Mouse (Mus musculus): ENCODE measurements around the gene Cybrd1.

Cybrd1 gene

GRCm38 (mm10) chr2:71117797-71118708, at the start of gene Cybrd1:
Gene Cybrd1, plus strand, starts transcription at chr2:71117923.
- 6% methylated on average over 60 of the region's 60 CpGs for WGBS

GRCm38 (mm10) chr2:71071601-71072000, 46.1 kb upstream of the Cybrd1 start:
- 97% methylated on average over 4 of the region's 4 CpGs for WGBS

GRCm38 (mm10) chr2:71073330-71073729, 44.4 kb upstream of the Cybrd1 start:
- WGBS: 82% methylated on average over 3 of the region's 3 CpGs

DNA sequence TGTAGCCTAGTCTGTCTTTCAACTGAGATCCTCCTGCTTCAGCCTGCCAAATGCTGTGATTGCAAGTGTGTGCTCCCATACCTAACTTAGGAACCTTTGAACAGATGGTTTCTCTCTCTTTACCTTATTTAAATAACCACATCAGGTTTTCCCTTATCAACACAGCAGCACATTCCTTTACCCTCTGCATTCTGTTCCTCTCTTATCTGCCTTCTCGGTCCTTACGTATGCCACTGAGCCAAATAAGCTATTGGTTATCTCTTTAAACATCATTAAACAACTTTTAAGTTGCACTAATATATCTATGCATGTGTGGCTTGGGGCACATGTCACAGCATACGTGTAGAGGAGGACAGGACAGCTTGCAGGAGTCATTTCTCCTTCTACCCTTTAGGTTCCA, 43.9 kb upstream of the Cybrd1 start:
- 96% methylated on average over 3 of the region's 3 CpGs for WGBS

- WGBS: 68% methylated on average over 7 of the region's 7 CpGs
Measured at GRCm38 (mm10) chr2:71082416-71082815, 35.3 kb upstream of the Cybrd1 start.

- WGBS: 95% methylated on average over 6 of the region's 6 CpGs
Measured at GRCm38 (mm10) chr2:71083454-71084193, 34.1 kb upstream of the Cybrd1 start.

- 77% methylated on average over 3 of the region's 3 CpGs for WGBS
Measured at GRCm38 (mm10) chr2:71089766-71090165, 28.0 kb upstream of the Cybrd1 start.

DNA sequence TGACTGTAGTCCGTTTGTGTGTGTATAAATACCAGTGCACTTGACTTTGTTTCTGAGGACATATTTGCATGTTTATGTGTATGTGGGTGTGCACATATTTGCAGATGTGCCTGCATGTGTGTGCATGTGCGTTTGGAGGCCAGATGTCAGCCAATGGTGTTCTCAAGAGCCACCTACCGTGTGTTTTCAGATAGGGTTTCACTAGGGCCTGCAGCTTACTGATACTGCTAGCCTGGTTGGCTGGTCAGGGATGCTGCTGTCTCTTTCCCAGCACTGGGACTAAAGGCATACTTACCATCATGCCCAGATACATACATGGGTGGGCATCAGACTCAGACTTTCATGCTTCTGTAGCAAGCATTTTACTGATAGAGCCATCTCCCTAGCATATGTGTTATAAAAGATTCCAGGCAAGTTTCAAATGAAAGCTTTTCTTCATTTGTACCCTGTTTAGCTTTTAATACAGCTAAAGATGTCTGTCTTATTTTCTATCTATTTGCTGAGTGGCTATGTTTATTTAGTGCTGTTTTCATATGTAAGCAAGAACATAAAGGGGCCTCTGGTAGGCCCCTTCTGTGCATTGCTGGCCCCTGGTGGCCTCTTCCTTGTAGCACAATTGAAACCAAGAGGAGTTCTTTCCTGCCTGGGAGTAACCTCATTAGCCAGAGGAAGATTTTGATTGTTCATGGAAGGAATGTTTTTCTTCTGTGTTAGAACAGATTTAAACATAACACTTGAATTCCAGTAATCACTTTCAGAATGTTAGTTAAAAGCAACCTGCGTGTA, 26.9 kb upstream of the Cybrd1 start:
- 85% methylated on average over 4 of the region's 4 CpGs for whole genome bisulfite sequencing

DNA sequence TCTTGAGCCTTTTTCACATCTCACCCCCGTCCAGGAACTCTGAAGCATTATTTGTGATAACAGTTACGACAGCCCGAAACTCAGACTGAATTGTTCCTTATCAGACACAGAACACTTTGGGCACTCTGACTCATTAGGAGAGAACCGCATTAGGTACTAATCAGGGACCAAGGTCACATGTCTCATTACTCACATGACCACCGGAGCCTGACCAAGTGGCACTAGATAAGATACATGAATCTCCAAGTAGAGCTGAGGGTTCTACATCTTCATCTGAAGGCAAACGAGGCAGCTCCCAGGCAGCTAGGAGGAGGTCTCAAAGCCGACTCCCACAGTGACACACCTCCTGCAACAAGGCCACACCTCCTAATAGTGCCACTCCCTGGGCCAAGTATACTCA, 21.6 kb upstream of the Cybrd1 start:
- WGBS: 91% methylated on average over 7 of the region's 7 CpGs

GRCm38 (mm10) chr2:71102621-71103291, 15.0 kb upstream of the Cybrd1 start:
- 64% methylated on average over 10 of the region's 10 CpGs for WGBS

DNA sequence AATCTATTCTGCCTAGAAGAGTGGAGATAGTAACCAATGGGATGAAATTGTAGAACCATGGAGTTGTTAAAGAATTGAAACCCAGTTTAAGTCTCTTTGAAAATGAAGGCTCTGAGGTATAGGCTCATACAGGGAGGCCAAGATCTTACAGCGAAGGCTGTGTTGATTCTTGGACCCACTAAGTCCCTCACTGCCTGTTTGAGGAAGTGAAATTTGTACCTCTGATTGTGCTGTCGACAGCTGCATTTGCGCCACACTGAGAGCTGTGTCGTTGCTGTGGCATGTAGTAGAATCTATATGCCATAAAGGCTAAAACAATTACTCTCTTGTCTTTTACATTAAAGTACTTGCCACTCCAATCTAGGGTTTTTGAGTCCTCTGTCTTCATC, 14.4 kb upstream of the Cybrd1 start:
- 87% methylated on average over 4 of the region's 4 CpGs for WGBS

GRCm38 (mm10) chr2:71104696-71105095, 13.0 kb upstream of the Cybrd1 start:
- WGBS: 74% methylated on average over 3 of the region's 3 CpGs

DNA sequence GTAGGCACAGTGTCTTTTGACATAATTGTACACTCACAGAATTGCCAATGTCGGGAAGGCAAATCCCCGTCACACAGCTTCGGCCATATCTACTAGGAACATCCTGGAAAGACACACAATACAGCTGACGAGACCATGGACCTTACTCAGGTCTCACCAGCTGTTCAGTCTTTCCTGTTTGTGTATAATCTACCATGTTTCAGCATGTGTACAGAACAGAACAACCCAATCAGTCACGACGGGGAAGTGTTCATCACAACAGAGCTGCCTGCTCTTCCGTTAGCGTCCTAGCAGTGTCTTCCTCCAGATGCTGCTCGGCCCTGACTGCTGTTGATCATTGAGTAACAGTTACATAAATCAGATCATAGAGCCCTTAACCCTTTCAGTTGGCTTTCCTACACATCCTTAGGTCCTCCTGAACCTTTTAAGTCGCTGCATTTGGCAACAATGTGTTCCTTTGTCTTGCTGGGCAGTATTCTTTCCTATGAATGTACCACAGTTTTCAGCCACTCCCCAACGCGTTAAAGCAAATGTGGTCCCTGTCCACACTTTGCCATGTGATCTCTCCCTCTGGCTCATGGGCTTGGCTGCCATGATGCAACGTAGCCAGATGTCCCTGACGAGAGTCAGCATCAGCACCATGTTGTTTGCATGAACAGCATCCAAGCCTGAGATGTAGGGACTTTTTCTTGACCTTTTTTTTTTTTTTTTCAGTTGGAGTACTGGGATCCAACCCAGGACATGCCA, 12.1 kb upstream of the Cybrd1 start:
- 75% methylated on average over 14 of the region's 14 CpGs for WGBS

DNA sequence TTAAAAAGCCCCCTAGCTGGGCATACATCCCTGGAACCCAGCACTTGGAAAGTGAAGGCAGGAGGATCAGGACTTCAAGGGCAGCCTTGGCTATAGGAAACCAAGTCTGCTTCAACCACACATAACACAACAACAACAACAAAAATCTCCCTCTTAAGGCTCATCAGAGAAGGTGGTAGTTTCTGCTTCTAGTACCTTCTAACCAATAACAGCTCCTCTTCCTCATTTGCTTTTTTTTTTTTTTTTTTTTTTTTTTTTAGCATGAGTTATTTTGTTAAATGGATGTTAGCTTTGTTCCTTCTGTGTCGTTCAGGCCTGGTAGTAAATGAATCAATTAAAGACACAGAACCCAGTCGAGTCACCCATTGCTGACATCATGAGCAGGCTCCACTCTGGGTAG, 10.5 kb upstream of the Cybrd1 start:
- 68% methylated on average over 2 of the region's 2 CpGs for whole genome bisulfite sequencing

- 73% methylated on average over 3 of the region's 3 CpGs for WGBS
Measured at GRCm38 (mm10) chr2:71108541-71108940, 9.2 kb upstream of the Cybrd1 start.

GRCm38 (mm10) chr2:71113489-71114171, 4.1 kb upstream of the Cybrd1 start:
- WGBS: 78% methylated on average over 6 of the region's 6 CpGs

DNA sequence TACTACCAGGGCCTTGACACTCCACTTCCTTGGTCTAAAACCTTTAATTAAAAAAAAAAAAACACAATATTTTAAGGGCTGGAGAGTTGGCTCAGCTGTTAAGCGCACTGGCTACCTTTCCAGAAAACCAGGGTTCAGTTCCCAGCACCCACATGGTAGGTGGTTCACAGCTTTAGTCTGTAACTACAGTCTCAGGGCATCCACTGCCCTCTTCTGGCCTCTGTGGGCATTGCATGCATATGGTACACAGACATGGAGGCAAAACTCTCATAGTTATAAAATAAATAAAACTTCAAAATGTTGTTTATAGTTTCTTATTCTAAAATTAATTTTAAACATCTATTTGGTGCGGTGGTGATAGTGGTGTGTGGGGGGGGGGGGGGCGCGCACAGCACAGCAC, 1.6 kb upstream of the Cybrd1 start:
- 96% methylated on average over 4 of the region's 4 CpGs for WGBS

DNA sequence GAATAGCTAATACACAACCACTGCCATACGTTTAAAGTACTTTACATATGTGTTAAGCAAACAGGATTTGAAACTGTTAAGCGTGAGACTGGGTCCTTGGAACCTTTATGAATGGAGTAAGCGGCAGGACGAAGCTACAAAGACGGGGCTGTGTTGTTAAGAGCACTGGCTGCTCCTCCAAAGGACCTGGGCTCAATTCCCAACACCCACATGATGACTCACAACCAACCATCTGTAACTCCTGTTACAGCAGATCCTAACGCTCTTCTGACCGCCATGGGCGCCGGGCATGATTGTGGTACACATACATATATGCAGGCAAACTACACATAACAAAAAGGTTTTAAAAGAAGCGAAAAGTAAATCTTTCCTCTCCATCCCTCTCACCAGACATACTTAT, 3.1 kb downstream of the Cybrd1 start:
- 44% methylated on average over 10 of the region's 10 CpGs for WGBS

- 34% methylated on average over 5 of the region's 5 CpGs for WGBS
Measured at GRCm38 (mm10) chr2:71121406-71121805, 3.7 kb downstream of the Cybrd1 start.

Measured in cerebral cortex, adult 2 months (tissue).